Mouse (Mus musculus) erythroblast, embryonic 14.5 days (primary cell): Measurements from ENCODE around the gene Ephb1. TPM values are rescaled to one million over a fixed set of nuclear protein-coding genes. Genes with fewer than 3 reads are reported as not detected.

Experiments used
- H3K27me3 ChIP-seq: 2 replicates; pipeline ENCODE4 v1.6.1; 2012; ENCODE audit warnings: inconsistent platforms; ENCODE audit not compliant: control insufficient read depth
- H3K36me3 ChIP-seq: 2 replicates; pipeline ENCODE4 v1.6.1; 2012; ENCODE audit warnings: mild to moderate bottlenecking, inconsistent platforms; ENCODE audit not compliant: control insufficient read depth
- H3K4me1 ChIP-seq: 2 replicates; pipeline ENCODE4 v1.6.1; 2012; ENCODE audit warnings: inconsistent platforms; ENCODE audit not compliant: control insufficient read depth
- H3K4me3 ChIP-seq: replicated peaks from 2 replicates; pipeline ENCODE3; 2012; ENCODE audit warnings: moderate library complexity, mild to moderate bottlenecking, inconsistent platforms
- H3K9me3 ChIP-seq: 2 replicates; pipeline ENCODE4 v1.6.1; 2012; ENCODE audit warnings: low read length, inconsistent platforms, mixed read lengths; ENCODE audit not compliant: control insufficient read depth
- GATA1 ChIP-seq: IDR thresholded peaks from 2 replicates; pipeline ENCODE4 v1.6.1; 2012; ENCODE audit warnings: low read length, inconsistent platforms, mixed read lengths
- TAL1 ChIP-seq: IDR thresholded peaks from 3 replicates; pipeline ENCODE4 v1.6.1; 2012; ENCODE audit warnings: low read length, inconsistent platforms, mixed read lengths
- polyA plus RNA-seq: library from polyadenylated mRNA; stranded (reverse); fragments of >175 nt; gene quantifications from 2 replicates; pipeline ENCODE4 v1.2.3, GENCODE M21; 2012

Ephb1 gene
- polyA plus RNA-seq, 1 experiment, result not detected

- H3K27me3 ChIP-seq, result no peaks in the 10 kb centered on the region
- H3K4me3 ChIP-seq, result no peak overlapping the region
- no peaks in the 10 kb centered on the region for H3K9me3 ChIP-seq
- no peaks in the 10 kb centered on the region for H3K36me3 ChIP-seq
- TF ChIP-seq GATA1, result no peak
- no peak for TF ChIP-seq TAL1
- no peaks in the 10 kb centered on the region for H3K4me1 ChIP-seq
Observed at GRCm38 (mm10) chr9:102015516-102015915, 339.0 kb downstream of the Ephb1 start.

GRCm38 (mm10) chr9:102007706-102008105 lies 346.8 kb downstream of the Ephb1 start:
- Histone ChIP-seq H3K9me3 (no peaks in the 10 kb centered on the region), H3K4me3 (no peak overlapping the region), H3K4me1 (peaks cover 9% of the 10 kb centered on the region), H3K27me3 (no peaks in the 10 kb centered on the region), H3K36me3 (no peaks in the 10 kb centered on the region)
- TF ChIP-seq GATA1, result no peak
- no peak for TF ChIP-seq TAL1

- no peaks in the 10 kb centered on the region; the same call in 1 of the 2 replicates for H3K9me3 ChIP-seq
- no peak overlapping the region for H3K4me3 ChIP-seq
- H3K36me3 ChIP-seq, result no peaks in the 10 kb centered on the region
- H3K27me3 ChIP-seq, result no peaks in the 10 kb centered on the region
- H3K4me1 ChIP-seq, result peaks cover 9% of the 10 kb centered on the region
- no peak for TF ChIP-seq TAL1
- no peak for TF ChIP-seq GATA1
Observed at GRCm38 (mm10) chr9:102006539-102006938, 348.0 kb downstream of the Ephb1 start.

GRCm38 (mm10) chr9:102002920-102003319 lies 351.6 kb downstream of the Ephb1 start:
- no peaks in the 10 kb centered on the region for H3K27me3 ChIP-seq
- H3K9me3 ChIP-seq, result peaks cover 2% of the 10 kb centered on the region
- H3K36me3 ChIP-seq, result no peaks in the 10 kb centered on the region
- no peak for TF ChIP-seq GATA1
- no peak for TF ChIP-seq TAL1
- H3K4me1 ChIP-seq, result peaks cover 14% of the 10 kb centered on the region
- no peak overlapping the region for H3K4me3 ChIP-seq

GRCm38 (mm10) chr9:102002186-102002585 lies 352.3 kb downstream of the Ephb1 start:
- Histone ChIP-seq H3K4me1 (peaks cover 21% of the 10 kb centered on the region), H3K9me3 (peaks cover 2% of the 10 kb centered on the region), H3K27me3 (no peaks in the 10 kb centered on the region), H3K4me3 (no peak overlapping the region), H3K36me3 (peaks cover 4% of the 10 kb centered on the region)
- TF ChIP-seq GATA1 (no peak), TAL1 (no peak)

GRCm38 (mm10) chr9:102001633-102002165 lies 352.8 kb downstream of the Ephb1 start:
- TF ChIP-seq TAL1, result no peak
- TF ChIP-seq GATA1, result no peak
- no peaks in the 10 kb centered on the region for H3K27me3 ChIP-seq
- H3K4me1 ChIP-seq, result peaks cover 26% of the 10 kb centered on the region
- H3K4me3 ChIP-seq, result no peak overlapping the region
- peaks cover 2% of the 10 kb centered on the region for H3K9me3 ChIP-seq
- peaks cover 4% of the 10 kb centered on the region for H3K36me3 ChIP-seq

GRCm38 (mm10) chr9:101999690-102000089 lies 354.8 kb downstream of the Ephb1 start:
- TF ChIP-seq TAL1 (no peak), GATA1 (no peak)
- Histone ChIP-seq H3K36me3 (peaks cover 4% of the 10 kb centered on the region), H3K4me3 (no peak overlapping the region), H3K4me1 (peaks cover 37% of the 10 kb centered on the region), H3K27me3 (no peaks in the 10 kb centered on the region), H3K9me3 (peaks cover 2% of the 10 kb centered on the region)

- Histone ChIP-seq H3K4me3 (peak overlapping the region; percentile 61), H3K27me3 (no peaks in the 10 kb centered on the region), H3K9me3 (peaks cover 2% of the 10 kb centered on the region), H3K4me1 (peaks cover 64% of the 10 kb centered on the region), H3K36me3 (peaks cover 4% of the 10 kb centered on the region)
- TF ChIP-seq GATA1, result no peak
- TF ChIP-seq TAL1, result no peak
Observed at GRCm38 (mm10) chr9:101996771-101997500, 357.6 kb downstream of the Ephb1 start.

GRCm38 (mm10) chr9:101996183-101996582 lies 358.3 kb downstream of the Ephb1 start:
- H3K9me3 ChIP-seq, result peaks cover 2% of the 10 kb centered on the region
- H3K4me1 ChIP-seq, result peaks cover 71% of the 10 kb centered on the region
- peak overlapping the region; percentile 61 for H3K4me3 ChIP-seq

More at GRCm38 (mm10) chr9:101996183-101996582, 358.3 kb downstream of the Ephb1 start:
- TF ChIP-seq GATA1, result no peak
- H3K36me3 ChIP-seq, result peaks cover 4% of the 10 kb centered on the region
- H3K27me3 ChIP-seq, result no peaks in the 10 kb centered on the region
